Mouse (Mus musculus) liver, adult 2 months (tissue): Measurements from ENCODE around the gene Gm12790. TPM values are rescaled to one million over a fixed set of nuclear protein-coding genes. Genes with fewer than 3 reads are reported as not detected.

Experiments
- polyA plus RNA-seq: library from polyadenylated mRNA; depleted of rRNA; stranded (reverse); fragments of >200 nt; gene quantifications from 2 replicates; pipeline ENCODE4 v1.2.3, GENCODE M21; 2012; rRNA removed
- total RNA-seq: library from RNA; depleted of rRNA; stranded (reverse); fragments of >200 nt; gene quantifications from 2 replicates; pipeline ENCODE4 v1.2.3, GENCODE M21; 2014; rRNA removed

Gene Gm12790
- total and polyA plus RNA-seq, 2 experiments: not detected

Other genes starting within 250 kb of the Gm12790 start
- not detected in 2 replicates for gene B020004J07Rik, start 137.0 kb downstream of the Gm12790 start, total RNA-seq
- not detected in 2 replicates for gene B020004J07Rik, start 137.0 kb downstream of the Gm12790 start, polyA plus RNA-seq
- not detected in 2 replicates for gene C130073F10Rik, start 87.3 kb downstream of the Gm12790 start, total RNA-seq
- not detected in 2 replicates for gene C130073F10Rik, start 87.3 kb downstream of the Gm12790 start, polyA plus RNA-seq
- not detected in 2 replicates for gene Gm12800, start 71.9 kb downstream of the Gm12790 start, total RNA-seq
- gene Gm12800, start 71.9 kb downstream of the Gm12790 start, polyA plus RNA-seq: not detected in 2 replicates
- not detected in 2 replicates for gene Gm12794, start 40.6 kb downstream of the Gm12790 start, total RNA-seq
- not detected in 2 replicates for gene Gm12794, start 40.6 kb downstream of the Gm12790 start, polyA plus RNA-seq
- gene Gm12789, start 5.6 kb upstream of the Gm12790 start, total RNA-seq: not detected in 2 replicates
- not detected in 2 replicates for gene Gm12789, start 5.6 kb upstream of the Gm12790 start, polyA plus RNA-seq
- 10.7 and 13.0 TPM in 2 replicates for gene Pde4b, start 106.5 kb upstream of the Gm12790 start, total RNA-seq
- gene Pde4b, start 106.5 kb upstream of the Gm12790 start, polyA plus RNA-seq: 6.6 and 8.0 TPM in 2 replicates